Mouse (Mus musculus): ENCODE results near the gene Serinc4.
A peak's percentile ranks its signal among the peaks of the same experiment; 100 is the strongest.

Gene Serinc4

DNA sequence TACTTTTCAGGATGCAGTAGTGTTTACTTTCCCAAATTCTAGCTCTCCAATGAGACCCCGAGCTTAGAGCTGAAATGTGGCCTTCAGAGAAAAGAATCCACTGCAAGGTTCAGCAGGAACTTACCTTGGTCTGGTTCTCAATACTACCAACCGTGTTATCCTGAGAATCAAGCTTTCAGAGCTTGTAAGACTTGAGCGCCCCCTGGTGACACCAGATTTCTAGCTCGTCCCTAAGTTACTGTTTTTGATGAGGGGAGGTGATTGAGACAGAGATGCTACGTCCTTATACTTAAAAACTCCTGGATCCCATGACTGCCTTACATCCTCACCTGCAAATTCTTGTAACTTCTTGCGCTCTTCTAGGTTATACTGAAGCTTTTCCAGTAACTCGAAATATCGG lies 60.0 kb downstream of the Serinc4 start:
- peak; percentile 55 for DNase-seq (ENCODE audit: low spot score)
